Mouse (Mus musculus) limb, embryonic 14.5 days (tissue): ENCODE results near the gene Asb2. TPM values are rescaled to one million over a fixed set of nuclear protein-coding genes. Genes with fewer than 3 reads are reported as not detected.
A peak's percentile ranks its signal among the peaks of the same experiment; 100 is the strongest.

Source experiments
- ATAC-seq: fragments of 200-750 bp; cut with Nextera tagmentation; 2 replicates; pipeline ENCODE4 v1.8.0; 2017; ENCODE audit warnings: low read depth, moderate number of reproducible peaks, moderate TSS enrichment; ENCODE audit not compliant: low FRiP score
- DNase-seq: peaks from one replicate; pipeline ENCODE4 v3.0.0-alpha.2; 2015; ENCODE audit warnings: low spot score
- H3K27ac ChIP-seq: fragments of 300-500 bp; sonication (generic); replicated peaks from 2 replicates; pipeline ENCODE4 v1.5.1; 2014; ENCODE audit warnings: low read depth, mild to moderate bottlenecking, low read length, moderate library complexity, mixed read lengths
- H3K27me3 ChIP-seq: fragments of 300-500 bp; sonication (generic); 2 replicates; pipeline ENCODE4 v1.6.1; 2014; ENCODE audit warnings: low read length, mixed read lengths; ENCODE audit not compliant: control insufficient read depth, insufficient read depth
- H3K36me3 ChIP-seq: fragments of 300-500 bp; sonication (generic); 2 replicates; pipeline ENCODE4 v1.6.1; 2014; ENCODE audit warnings: mild to moderate bottlenecking, low read length, moderate library complexity, mixed read lengths; ENCODE audit not compliant: control insufficient read depth, insufficient read depth
- H3K4me1 ChIP-seq: fragments of 300-500 bp; sonication (generic); 2 replicates; pipeline ENCODE4 v1.6.1; 2014; ENCODE audit warnings: antibody characterized with exemption, low read length, mixed read lengths; ENCODE audit not compliant: control insufficient read depth, insufficient read depth
- H3K4me2 ChIP-seq: fragments of 300-500 bp; sonication (generic); replicated peaks from 2 replicates; pipeline ENCODE4 v1.6.1; 2014; ENCODE audit warnings: low read depth, mild to moderate bottlenecking, low read length, moderate library complexity; ENCODE audit not compliant: severe bottlenecking
- H3K4me3 ChIP-seq: fragments of 300-500 bp; sonication (generic); replicated peaks from 2 replicates; pipeline ENCODE4 v1.5.1; 2014; ENCODE audit warnings: low read length
- H3K9ac ChIP-seq: fragments of 300-500 bp; sonication (generic); 2 replicates; pipeline ENCODE4 v1.6.1; 2014; ENCODE audit warnings: mild to moderate bottlenecking, low read depth, low read length, moderate library complexity; ENCODE audit not compliant: severe bottlenecking
- H3K9me3 ChIP-seq: fragments of 300-500 bp; sonication (generic); 2 replicates; pipeline ENCODE4 v1.6.1; 2016; ENCODE audit warnings: low read length; ENCODE audit not compliant: control insufficient read depth
- POLR2A ChIP-seq: fragments of 200-500 bp; IDR thresholded peaks from 2 replicates; pipeline ENCODE4 v1.8.0; 2012; ENCODE audit warnings: inconsistent platforms, mild to moderate bottlenecking, moderate library complexity, borderline replicate concordance; ENCODE audit not compliant: insufficient read depth, insufficient read length; ENCODE audit errors: extremely low read depth
- WGBS: fragments of 180-500 bp; shearing (Covaris S2); extraction: QIAGEN DNeasy Blood & Tissue Kit; methylation state at CpG from one replicate; pipeline ENCODE4 v1.1.7; 2014; 5-methylcytosine and 5-hydroxymethylcytosine counted together
- polyA plus RNA-seq, 2 experiments: library from polyadenylated mRNA; depleted of rRNA in 1 of 2; stranded (reverse) in 1 of 2; unstranded in 1 of 2; fragments of >200 nt; fragmentation: Nextera tagmentation in 1 of 2; extraction: Ambion mirVana in 1 of 2; gene quantifications; 2 replicates each; pipeline versions ENCODE4 v1.2.1 to v1.2.3; 2012 to 2014

Gene Asb2
- polyA plus RNA-seq, 2 experiments = 11.7 to 13.8 TPM

DNA sequence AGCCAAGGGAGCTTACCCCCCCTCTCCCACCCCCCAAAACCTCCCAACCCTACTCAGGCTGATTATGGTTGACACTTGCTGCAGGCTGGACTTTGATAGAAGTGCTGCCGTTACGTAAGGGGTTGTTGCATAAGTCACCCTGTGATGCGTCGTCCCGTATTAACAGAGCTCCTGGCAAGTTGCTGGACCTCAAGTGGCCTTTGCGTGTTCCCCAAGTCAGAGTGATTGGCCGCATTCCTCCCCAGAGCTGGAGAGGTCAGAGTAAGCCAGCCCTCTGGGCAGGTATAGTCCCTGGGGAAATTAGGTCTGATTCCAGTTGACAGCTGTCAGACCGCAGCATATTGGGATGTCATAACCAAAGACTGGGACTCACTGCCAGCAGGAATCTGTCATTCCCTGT is 43.9 kb downstream of the Asb2 start:
- 79% methylated on average over 8 of the region's 8 CpGs for WGBS
- H3K4me2 ChIP-seq = no peak overlapping the region
- H3K27ac ChIP-seq = no peak overlapping the region
- DNase-seq (no peak), ATAC-seq (no peak)
- H3K4me3 ChIP-seq = no peak overlapping the region
- H3K9ac ChIP-seq = no peak overlapping the region
- H3K4me1 ChIP-seq = no peaks in the 10 kb centered on the region
- TF ChIP-seq POLR2A = no peak
- H3K27me3 ChIP-seq = 0 out of 2 replicates have a peak, but pooled peaks cover 13% of the 10 kb centered on the region
- H3K9me3 ChIP-seq = no peaks in the 10 kb centered on the region
- no peaks in the 10 kb centered on the region for H3K36me3 ChIP-seq

GRCm38 (mm10) chr12:103310744-103311267 is 45.0 kb downstream of the Asb2 start, which contains the start of gene Fam181a:
Gene Fam181a (plus strand): TSS chr12:103310975.
- ATAC-seq = no peak

GRCm38 (mm10) chr12:103306720-103307119 is 49.1 kb downstream of the Asb2 start:
- H3K36me3 ChIP-seq = no peaks in the 10 kb centered on the region
- no peak overlapping the region for H3K4me2 ChIP-seq
- no peaks in the 10 kb centered on the region for H3K4me1 ChIP-seq
- no peaks in the 10 kb centered on the region for H3K9me3 ChIP-seq
- H3K27ac ChIP-seq = no peak overlapping the region
- H3K9ac ChIP-seq = no peak overlapping the region
- DNase-seq = peak; percentile 27
- TF ChIP-seq POLR2A = no peak
- H3K27me3 ChIP-seq = no peaks in the 10 kb centered on the region
- 25% methylated on average over 3 of the region's 3 CpGs for WGBS
- ATAC-seq = no peak
- no peak overlapping the region for H3K4me3 ChIP-seq

More at GRCm38 (mm10) chr12:103310744-103311267, 45.0 kb downstream of the Asb2 start, which contains the start of gene Fam181a:
- 0 out of 2 replicates have a peak, but pooled peaks cover 10% of the 10 kb centered on the region for H3K27me3 ChIP-seq
- H3K4me2 ChIP-seq = no peak within 1 kb of the TSS
- H3K27ac ChIP-seq = no peak within 1 kb of the TSS
- H3K9ac ChIP-seq = no peak within 1 kb of the TSS
- H3K9me3 ChIP-seq = no peaks in the 10 kb centered on the region
- no peak within 1 kb of the TSS for H3K4me3 ChIP-seq
- H3K4me1 ChIP-seq = no peaks in the 10 kb centered on the region
- no peak for TF ChIP-seq POLR2A
- WGBS = 68% methylated on average over 2 of the region's 2 CpGs
- no peak for DNase-seq
- no peaks in the 10 kb centered on the region for H3K36me3 ChIP-seq

GRCm38 (mm10) chr12:103306224-103306623 is 49.6 kb downstream of the Asb2 start:
- 34% methylated on average over 2 of the region's 2 CpGs for WGBS
- Histone ChIP-seq H3K9me3 (no peaks in the 10 kb centered on the region), H3K4me2 (no peak overlapping the region), H3K36me3 (no peaks in the 10 kb centered on the region), H3K4me1 (no peaks in the 10 kb centered on the region), H3K9ac (no peak overlapping the region), H3K4me3 (no peak overlapping the region), H3K27me3 (no peaks in the 10 kb centered on the region), H3K27ac (no peak overlapping the region)
- ATAC-seq (no peak), DNase-seq (no peak)
- TF ChIP-seq POLR2A = no peak

GRCm38 (mm10) chr12:103302960-103303359 is 52.8 kb downstream of the Asb2 start:
- no peaks in the 10 kb centered on the region; the same call in 1 of the 2 replicates for H3K27me3 ChIP-seq
- H3K9ac ChIP-seq = no peak overlapping the region
- no peak for TF ChIP-seq POLR2A
- H3K27ac ChIP-seq = no peak overlapping the region
- no peaks in the 10 kb centered on the region for H3K4me1 ChIP-seq
- H3K4me3 ChIP-seq = no peak overlapping the region
- DNase-seq = no peak
- WGBS = 73% methylated on average over 1 of the region's 1 CpGs
- H3K9me3 ChIP-seq = no peaks in the 10 kb centered on the region
- ATAC-seq = no peak
- H3K36me3 ChIP-seq = no peaks in the 10 kb centered on the region
- no peak overlapping the region for H3K4me2 ChIP-seq
